9 mouse cellular contexts compared by ENCODE assay signal in genomic region chr1:133434018-133434755, GRCm38 (mm10). TPM values are rescaled to one million over a fixed set of nuclear protein-coding genes. Genes with fewer than 3 reads are reported as not detected.
DNase-seq lines count a peak whose midpoint lies in the region; ATAC-seq and TF ChIP-seq lines count a peak whose summit lies in the region.
"Had no signal": no experiment of that assay in that cellular context is flagged by ENCODE, and none has a peak within 500 bp of the region (broad histone marks: within the 10 kb centered on the region; RNA-seq: fewer than 3 reads in every experiment).

No protein-coding gene starts in this region.

- 12% methylated on average over 10 of the region's 12 CpGs for WGBS in embryonic facial prominence, embryonic 15.5 days
- WGBS in hindbrain, embryonic 13.5 days: 6% methylated on average over 11 of the region's 12 CpGs
- WGBS in midbrain, embryonic 11.5 days: 7% methylated on average over 11 of the region's 12 CpGs
- WGBS in stomach, postnatal 0 days: 19% methylated on average over 10 of the region's 12 CpGs

- H3K27me3 ChIP-seq in embryonic facial prominence, embryonic 15.5 days: no peaks in the 10 kb centered on the region
- no peaks in the 10 kb centered on the region for H3K27me3 ChIP-seq in hindbrain, embryonic 13.5 days
- no peaks in the 10 kb centered on the region for H3K27me3 ChIP-seq in midbrain, embryonic 11.5 days (ENCODE audit: control insufficient read depth, insufficient read depth, low read length)
- no peaks in the 10 kb centered on the region for H3K27me3 ChIP-seq in stomach, postnatal 0 days (ENCODE audit: control insufficient read depth, insufficient read depth, low read length)
- H3K27me3 ChIP-seq: liver, embryonic 15.5 days had no signal

- peak; percentile 40 for DNase-seq in gastrocnemius, postnatal 10 days
- DNase-seq in gastrocnemius, adult 8-10 months (ENCODE audit: low spot score in 2 of 2): no peak
- peak; percentile 24 to 26 for DNase-seq in layer of hippocampus, postnatal 36 days
- DNase-seq in midbrain, embryonic 11.5 days (ENCODE audit: low spot score, missing footprints): peak; percentile 96
- peak; percentile 39 for DNase-seq in stomach, postnatal 0 days (ENCODE audit: low spot score)

- no peak overlapping the region for H3K27ac ChIP-seq in embryonic facial prominence, embryonic 15.5 days (replicated peaks)
- peak overlapping the region; percentile 72 for H3K27ac ChIP-seq in hindbrain, embryonic 13.5 days
- H3K27ac ChIP-seq in midbrain, embryonic 11.5 days (ENCODE audit: low read depth, low read length): peak overlapping the region; percentile 79
- H3K27ac ChIP-seq in stomach, postnatal 0 days (replicated peaks): no peak overlapping the region
- H3K27ac ChIP-seq: liver, embryonic 15.5 days had no signal

- ATAC-seq in embryonic facial prominence, embryonic 15.5 days (ENCODE audit: insufficient number of reproducible peaks, low FRiP score, low TSS enrichment, low read depth): peak; percentile 74
- ATAC-seq in hindbrain, embryonic 13.5 days (ENCODE audit: low FRiP score): peak; percentile 89
- peak; percentile 87 for ATAC-seq in midbrain, embryonic 11.5 days (ENCODE audit: low FRiP score)
- peak; percentile 55; the same call in 1 of the 2 replicates for ATAC-seq in stomach, postnatal 0 days (ENCODE audit: low FRiP score, low TSS enrichment)
- ATAC-seq in CD4-positive, CD25-positive, alpha-beta regulatory T cell, adult 4 months: no peak

- peak overlapping the region; percentile 37 for H3K4me3 ChIP-seq in embryonic facial prominence, embryonic 15.5 days (replicated peaks)
- H3K4me3 ChIP-seq in hindbrain, embryonic 13.5 days: peak overlapping the region; percentile 18; the same call in 1 of the 2 replicates
- peak overlapping the region; percentile 3 for H3K4me3 ChIP-seq in midbrain, embryonic 11.5 days (ENCODE audit: low read depth, low read length)
- peak overlapping the region; percentile 31 for H3K4me3 ChIP-seq in stomach, postnatal 0 days (ENCODE audit: low read depth, low read length)
- H3K4me3 ChIP-seq: liver, embryonic 15.5 days had no signal

- H3K4me1 ChIP-seq in embryonic facial prominence, embryonic 15.5 days: peaks cover 12% of the 10 kb centered on the region
- peaks cover 29% of the 10 kb centered on the region for H3K4me1 ChIP-seq in hindbrain, embryonic 13.5 days (replicated peaks)
- peaks cover 40% of the 10 kb centered on the region for H3K4me1 ChIP-seq in midbrain, embryonic 11.5 days (ENCODE audit: control insufficient read depth, insufficient read depth, low read length)
- H3K4me1 ChIP-seq in stomach, postnatal 0 days (replicated peaks; ENCODE audit: control insufficient read depth, insufficient read depth): no peaks in the 10 kb centered on the region
- H3K4me1 ChIP-seq: liver, embryonic 15.5 days had no signal

- peak overlapping the region; percentile 53 for H3K4me2 ChIP-seq in embryonic facial prominence, embryonic 15.5 days (replicated peaks)
- peak overlapping the region; percentile 45 for H3K4me2 ChIP-seq in hindbrain, embryonic 13.5 days
- peak overlapping the region; percentile 29 for H3K4me2 ChIP-seq in midbrain, embryonic 11.5 days
- peak overlapping the region; percentile 43 for H3K4me2 ChIP-seq in stomach, postnatal 0 days (replicated peaks; ENCODE audit: low read depth)
- H3K4me2 ChIP-seq: liver, embryonic 15.5 days had no signal

- no peak for TF ChIP-seq CTCF in stomach, postnatal 0 days (IDR thresholded peaks at IDR 0.05; ENCODE audit: low read depth)

- no peaks in the 10 kb centered on the region for H3K36me3 ChIP-seq in embryonic facial prominence, embryonic 15.5 days
- no peaks in the 10 kb centered on the region for H3K36me3 ChIP-seq in hindbrain, embryonic 13.5 days
- H3K36me3 ChIP-seq in midbrain, embryonic 11.5 days (ENCODE audit: control insufficient read depth, insufficient read depth, low read length): no peaks in the 10 kb centered on the region
- H3K36me3 ChIP-seq in stomach, postnatal 0 days (ENCODE audit: control insufficient read depth, insufficient read depth, low read length): no peaks in the 10 kb centered on the region
- H3K36me3 ChIP-seq: liver, embryonic 15.5 days had no signal

- TF ChIP-seq EP300 in stomach, postnatal 0 days (optimal IDR thresholded peaks at IDR 0.05): no peak

- H3K9ac ChIP-seq in embryonic facial prominence, embryonic 15.5 days: peak overlapping the region; percentile 23; the same call in 1 of the 2 replicates
- peak overlapping the region; percentile 40; the same call in 1 of the 2 replicates for H3K9ac ChIP-seq in hindbrain, embryonic 13.5 days
- H3K9ac ChIP-seq in midbrain, embryonic 11.5 days (ENCODE audit: low read length): peak overlapping the region; percentile 3
- H3K9ac ChIP-seq in stomach, postnatal 0 days (ENCODE audit: low read length): peak overlapping the region; percentile 35; the same call in 1 of the 2 replicates
- H3K9ac ChIP-seq: liver, embryonic 15.5 days had no signal

- H3K9me3 ChIP-seq in embryonic facial prominence, embryonic 15.5 days (replicated peaks): no peaks in the 10 kb centered on the region
- H3K9me3 ChIP-seq in hindbrain, embryonic 13.5 days: 0 out of 2 replicates have a peak, but pooled peaks cover 6% of the 10 kb centered on the region
- H3K9me3 ChIP-seq in midbrain, embryonic 11.5 days (ENCODE audit: control insufficient read depth, low read length): peaks cover 9% of the 10 kb centered on the region; the same call in 1 of the 2 replicates
- no peaks in the 10 kb centered on the region for H3K9me3 ChIP-seq in stomach, postnatal 0 days (ENCODE audit: control insufficient read depth, low read length)

RNA-seq across cellular contexts. Expression of gene Sox13, which starts 10.0 kb away (rescaled TPM):
- total RNA-seq in gastrocnemius, postnatal 10 days (2021): 10 to 100 TPM; 10.1 to 15.9 TPM
- total RNA-seq in gastrocnemius, adult 8-10 months (2022): 1 to 10 TPM; 4.0 to 8.7 (median 6.7) TPM
- polyA plus RNA-seq in embryonic facial prominence, embryonic 15.5 days (2015; fragmentation: Nextera tagmentation; extraction: Ambion mirVana): 5.8 and 6.1 TPM in 2 replicates
- polyA plus RNA-seq in hindbrain, embryonic 13.5 days (2015; fragmentation: Nextera tagmentation; extraction: Ambion mirVana): 7.9 and 8.0 TPM in 2 replicates
- 1 to 10 TPM; 7.2 TPM for total RNA-seq in layer of hippocampus, postnatal 36 days (2021)
- 22.3 and 23.9 TPM in 2 replicates for polyA plus RNA-seq in midbrain, embryonic 11.5 days (2014; fragmentation: Nextera tagmentation; extraction: Ambion mirVana)
- 3.7 and 5.0 TPM in 2 replicates for polyA plus RNA-seq in stomach, postnatal 0 days (2015; fragmentation: Nextera tagmentation; extraction: Ambion mirVana)
- not detected for polyA plus RNA-seq in CD4-positive, CD25-positive, alpha-beta regulatory T cell, adult 4 months (2017; shearing (Covaris generic))

Comparison
In these comparisons a context has a peak if more than half of its experiments do, and no peak if none do; other contexts are left out.
1. DNase-seq: peak in gastrocnemius, postnatal 10 days (single experiment), layer of hippocampus, postnatal 36 days (2 of 2), midbrain, embryonic 11.5 days (single experiment) and stomach, postnatal 0 days (single experiment); none in gastrocnemius, adult 8-10 months (0 of 2).
2. H3K27ac ChIP-seq: peak in hindbrain, embryonic 13.5 days (single experiment) and midbrain, embryonic 11.5 days (single experiment); none in embryonic facial prominence, embryonic 15.5 days (single experiment) and stomach, postnatal 0 days (single experiment).
3. Peak in every context shown above with its lines, with median percentiles within 50 percentile points of each other: H3K4me2 ChIP-seq, H3K4me3 ChIP-seq and H3K9ac ChIP-seq.